Mouse (Mus musculus) T-helper 1 cell (primary cell): ENCODE data around the gene Veph1.
"Not testable (repeated sequence)": the region's sequence is repeated elsewhere in the genome, so short reads cannot be mapped to it uniquely, and the experiment has no call there.

Source experiments
- in situ Hi-C: fragments of 300-600 bp; cut with MboI, MseI; formaldehyde crosslinking; loops from one replicate; pipeline ENCODE4 v1.15.1; 2025; ENCODE audit warnings: high pct_unique_total_duplicates

Gene Veph1

GRCm38 (mm10) chr3:66296545-66296944, at the start of gene Veph1:
Veph1 (minus strand) TSS chr3:66296837.
- in situ Hi-C loops = no loop called here

- in situ Hi-C loops = no loop called here
These were observed 44.1 kb upstream of the Veph1 start for GRCm38 (mm10) chr3:66340742-66341141.

- in situ Hi-C loops = no loop called here
These were observed 35.7 kb upstream of the Veph1 start for GRCm38 (mm10) chr3:66332401-66332729.

- in situ Hi-C loops = no loop called here
These were observed 35.2 kb upstream of the Veph1 start for GRCm38 (mm10) chr3:66331592-66332400.

GRCm38 (mm10) chr3:66330896-66331579, 34.4 kb upstream of the Veph1 start:
- in situ Hi-C loops = no loop called here

- in situ Hi-C loops = no loop called here
These were observed 29.6 kb upstream of the Veph1 start for GRCm38 (mm10) chr3:66325962-66326834.

- in situ Hi-C loops = no loop called here
These were observed 28.9 kb upstream of the Veph1 start for GRCm38 (mm10) chr3:66325486-66325951.

GRCm38 (mm10) chr3:66314793-66315715, 18.4 kb upstream of the Veph1 start:
- in situ Hi-C loops = no loop called here

GRCm38 (mm10) chr3:66310586-66310985, 13.9 kb upstream of the Veph1 start:
- in situ Hi-C loops = no loop called here

- in situ Hi-C loops = no loop called here
These were observed 12.9 kb upstream of the Veph1 start for GRCm38 (mm10) chr3:66309531-66309930.

GRCm38 (mm10) chr3:66295236-66295635, 1.4 kb downstream of the Veph1 start:
- in situ Hi-C loops = no loop called here

- in situ Hi-C loops = no loop called here
These were observed 1.9 kb downstream of the Veph1 start for GRCm38 (mm10) chr3:66294729-66295128.

- in situ Hi-C loops = no loop called here
These were observed 4.2 kb downstream of the Veph1 start for GRCm38 (mm10) chr3:66292356-66292946.

GRCm38 (mm10) chr3:66263270-66263669, 33.4 kb downstream of the Veph1 start:
- in situ Hi-C loops = no loop called here

GRCm38 (mm10) chr3:66262319-66262718, 34.3 kb downstream of the Veph1 start:
- in situ Hi-C loops = no loop called here

GRCm38 (mm10) chr3:66254504-66255105, 42.0 kb downstream of the Veph1 start:
- in situ Hi-C loops = no loop called here

- in situ Hi-C loops = no loop called here
These were observed 44.8 kb downstream of the Veph1 start for GRCm38 (mm10) chr3:66251842-66252241.

GRCm38 (mm10) chr3:66240476-66240875, 56.2 kb downstream of the Veph1 start:
- in situ Hi-C loops = no loop called here

GRCm38 (mm10) chr3:66236234-66236871, 60.3 kb downstream of the Veph1 start:
- in situ Hi-C loops = not testable (repeated sequence)
